In genomic region chr1:39749214-39749613, GRCm38 (mm10) we compare ENCODE assay signal across 19 mouse cellular contexts. TPM values are rescaled to one million over a fixed set of nuclear protein-coding genes. Genes with fewer than 3 reads are reported as not detected.
A peak's percentile ranks its signal among the peaks of the same experiment; 100 is the strongest.
DNase-seq lines count a peak whose midpoint lies in the region; ATAC-seq and TF ChIP-seq lines count a peak whose summit lies in the region.
"Had no signal": no experiment of that assay in that cellular context is flagged by ENCODE, and none has a peak within 500 bp of the region (broad histone marks: within the 10 kb centered on the region; RNA-seq: fewer than 3 reads in every experiment).

No protein-coding gene starts in this region.

- H3K4me1 ChIP-seq in heart, embryonic 10.5 days = peaks cover 43% of the 10 kb centered on the region
- peaks cover 28% of the 10 kb centered on the region for H3K4me1 ChIP-seq in kidney, embryonic 15.5 days
- peaks cover 12% of the 10 kb centered on the region; the same call in 1 of the 2 replicates for H3K4me1 ChIP-seq in stomach, embryonic 14.5 days (ENCODE audit: control insufficient read depth, insufficient read depth, low read length)
- no peaks in the 10 kb centered on the region for H3K4me1 ChIP-seq in stomach, postnatal 0 days (replicated peaks; ENCODE audit: control insufficient read depth, insufficient read depth)
- 0 out of 2 replicates have a peak, but pooled peaks cover 10% of the 10 kb centered on the region for H3K4me1 ChIP-seq in stomach, embryonic 15.5 days

- no peak overlapping the region for H3K4me2 ChIP-seq in kidney, embryonic 15.5 days
- H3K4me2 ChIP-seq in stomach, embryonic 14.5 days (replicated peaks; ENCODE audit: low read depth, low read length) = no peak overlapping the region
- H3K4me2 ChIP-seq in stomach, postnatal 0 days (replicated peaks; ENCODE audit: low read depth) = no peak overlapping the region
- H3K4me2 ChIP-seq in stomach, embryonic 15.5 days = no peak overlapping the region
- H3K4me2 ChIP-seq: forebrain, embryonic 12.5 days; neural tube, embryonic 13.5 days had no signal

- no peak overlapping the region for H3K4me3 ChIP-seq in heart, embryonic 10.5 days
- H3K4me3 ChIP-seq in kidney, embryonic 15.5 days (replicated peaks) = no peak overlapping the region
- H3K4me3 ChIP-seq in stomach, embryonic 14.5 days (ENCODE audit: low read depth, low read length) = no peak overlapping the region
- H3K4me3 ChIP-seq in stomach, postnatal 0 days (ENCODE audit: low read depth, low read length) = no peak overlapping the region
- H3K4me3 ChIP-seq in stomach, embryonic 15.5 days (replicated peaks) = no peak overlapping the region
- H3K4me3 ChIP-seq: forebrain, embryonic 12.5 days; neural tube, embryonic 13.5 days had no signal

- H3K36me3 ChIP-seq in heart, embryonic 10.5 days = no peaks in the 10 kb centered on the region
- H3K36me3 ChIP-seq in kidney, embryonic 15.5 days = no peaks in the 10 kb centered on the region
- no peaks in the 10 kb centered on the region for H3K36me3 ChIP-seq in stomach, embryonic 14.5 days (ENCODE audit: control insufficient read depth, insufficient read depth, low read length)
- no peaks in the 10 kb centered on the region for H3K36me3 ChIP-seq in stomach, postnatal 0 days (ENCODE audit: control insufficient read depth, insufficient read depth, low read length)
- no peaks in the 10 kb centered on the region for H3K36me3 ChIP-seq in stomach, embryonic 15.5 days
- H3K36me3 ChIP-seq: forebrain, embryonic 12.5 days; neural tube, embryonic 13.5 days had no signal

- TF ChIP-seq CTCF in stomach, postnatal 0 days (IDR thresholded peaks at IDR 0.05; ENCODE audit: low read depth) = no peak

- no peak for ATAC-seq in kidney, embryonic 15.5 days (replicated peaks; ENCODE audit: low FRiP score)
- no peak for ATAC-seq in stomach, embryonic 14.5 days (ENCODE audit: insufficient number of reproducible peaks, insufficient read depth, low FRiP score, low read depth)
- no peak for ATAC-seq in stomach, postnatal 0 days (ENCODE audit: low FRiP score, low TSS enrichment)
- no peak for ATAC-seq in stomach, embryonic 15.5 days (ENCODE audit: insufficient read depth, low FRiP score, low read depth)

- H3K27ac ChIP-seq in heart, embryonic 10.5 days = peak overlapping the region; percentile 77
- H3K27ac ChIP-seq in kidney, embryonic 15.5 days = peak overlapping the region; percentile 45
- H3K27ac ChIP-seq in stomach, embryonic 14.5 days (ENCODE audit: low read length) = peak overlapping the region; percentile 39; the same call in 1 of the 2 replicates
- H3K27ac ChIP-seq in stomach, postnatal 0 days (replicated peaks) = no peak overlapping the region
- H3K27ac ChIP-seq in stomach, embryonic 15.5 days = peak overlapping the region; percentile 22; the same call in 1 of the 2 replicates
- H3K27ac ChIP-seq: forebrain, embryonic 12.5 days; neural tube, embryonic 13.5 days had no signal

- 29% methylated on average over 1 of the region's 1 CpGs for WGBS in heart, embryonic 10.5 days
- WGBS in kidney, embryonic 15.5 days = 26% methylated on average over 1 of the region's 1 CpGs
- 32% methylated on average over 1 of the region's 1 CpGs for WGBS in stomach, embryonic 14.5 days
- 21% methylated on average over 1 of the region's 1 CpGs for WGBS in stomach, postnatal 0 days
- WGBS in stomach, embryonic 15.5 days = 13% methylated on average over 1 of the region's 1 CpGs

- no peaks in the 10 kb centered on the region for H3K9me3 ChIP-seq in heart, embryonic 10.5 days
- no peaks in the 10 kb centered on the region for H3K9me3 ChIP-seq in kidney, embryonic 15.5 days (replicated peaks)
- H3K9me3 ChIP-seq in stomach, embryonic 14.5 days (ENCODE audit: control insufficient read depth, low read depth, low read length) = no peaks in the 10 kb centered on the region
- H3K9me3 ChIP-seq in stomach, postnatal 0 days (ENCODE audit: control insufficient read depth, low read length) = no peaks in the 10 kb centered on the region
- no peaks in the 10 kb centered on the region for H3K9me3 ChIP-seq in stomach, embryonic 15.5 days
- H3K9me3 ChIP-seq: forebrain, embryonic 12.5 days; neural tube, embryonic 13.5 days had no signal

- H3K9ac ChIP-seq in kidney, embryonic 15.5 days = no peak overlapping the region
- H3K9ac ChIP-seq in stomach, embryonic 14.5 days (replicated peaks; ENCODE audit: low read depth, low read length) = no peak overlapping the region
- H3K9ac ChIP-seq in stomach, postnatal 0 days (ENCODE audit: low read length) = no peak overlapping the region
- H3K9ac ChIP-seq in stomach, embryonic 15.5 days = no peak overlapping the region
- H3K9ac ChIP-seq: forebrain, embryonic 12.5 days; neural tube, embryonic 13.5 days had no signal

- H3K27me3 ChIP-seq in heart, embryonic 10.5 days (ENCODE audit: insufficient read depth, poor library complexity, severe bottlenecking) = no peaks in the 10 kb centered on the region
- no peaks in the 10 kb centered on the region for H3K27me3 ChIP-seq in kidney, embryonic 15.5 days
- H3K27me3 ChIP-seq in stomach, embryonic 14.5 days (ENCODE audit: control insufficient read depth, insufficient read depth, low read length) = no peaks in the 10 kb centered on the region
- H3K27me3 ChIP-seq in stomach, postnatal 0 days (ENCODE audit: control insufficient read depth, insufficient read depth, low read length) = no peaks in the 10 kb centered on the region
- no peaks in the 10 kb centered on the region for H3K27me3 ChIP-seq in stomach, embryonic 15.5 days (replicated peaks)
- H3K27me3 ChIP-seq: forebrain, embryonic 12.5 days; neural tube, embryonic 13.5 days had no signal

- no peak for TF ChIP-seq EP300 in stomach, postnatal 0 days (optimal IDR thresholded peaks at IDR 0.05)

- no peak for DNase-seq in heart, embryonic 10.5 days (ENCODE audit: low spot score)
- no peak for DNase-seq in heart, postnatal 4 days
- no peak for DNase-seq in kidney, postnatal 14 days
- no peak for DNase-seq in stomach, postnatal 0 days (ENCODE audit: low spot score)
- DNase-seq in kidney, postnatal 25 days = no peak
- DNase-seq: adrenal gland, adult 8-10 months; cerebellum, postnatal 14 days; gastrocnemius, postnatal 14 days; heart, postnatal 36 days; kidney, adult 11 months; layer of hippocampus, adult 9-11 months had no signal

RNA-seq across cellular contexts. Expression of gene Rfx8, which starts 28.4 kb away (rescaled TPM):
- polyA plus RNA-seq in heart, embryonic 10.5 days (2016; fragmentation: Nextera tagmentation; extraction: Ambion mirVana) = 0.73 and 1.4 TPM in 2 replicates
- total RNA-seq in heart, postnatal 4 days (2021) = under 1 TPM; 0.57 to 0.72 TPM
- 0.31 and 0.51 TPM in 2 replicates for polyA plus RNA-seq in kidney, embryonic 15.5 days (2015; fragmentation: Nextera tagmentation; extraction: Ambion mirVana)
- 0.27 and 0.88 TPM in 2 replicates for polyA plus RNA-seq in stomach, embryonic 14.5 days (2014; fragmentation: Nextera tagmentation; extraction: Ambion mirVana)
- polyA plus RNA-seq in stomach, postnatal 0 days (2015; fragmentation: Nextera tagmentation; extraction: Ambion mirVana) = 0.06 and 0.21 TPM in 2 replicates
- 0.08 and 0.22 TPM in 2 replicates for polyA plus RNA-seq in stomach, embryonic 15.5 days (2015; fragmentation: Nextera tagmentation; extraction: Ambion mirVana)
- polyA plus RNA-seq: forebrain, embryonic 12.5 days had no signal

RNA-seq across cellular contexts. Expression of gene Gm3646, which starts 55.9 kb away (rescaled TPM):
- polyA plus RNA-seq in heart, embryonic 10.5 days (2016; fragmentation: Nextera tagmentation; extraction: Ambion mirVana) = 0.63 and 1.2 TPM in 2 replicates
- 1 to 10 TPM; 8.2 to 8.6 TPM for total RNA-seq in heart, postnatal 4 days (2021)
- not detected in 2 replicates for polyA plus RNA-seq in kidney, embryonic 15.5 days (2015; fragmentation: Nextera tagmentation; extraction: Ambion mirVana)
- not detected in 2 replicates for polyA plus RNA-seq in stomach, embryonic 14.5 days (2014; fragmentation: Nextera tagmentation; extraction: Ambion mirVana)
- polyA plus RNA-seq in stomach, postnatal 0 days (2015; fragmentation: Nextera tagmentation; extraction: Ambion mirVana) = 1.3 and 1.4 TPM in 2 replicates
- polyA plus RNA-seq in stomach, embryonic 15.5 days (2015; fragmentation: Nextera tagmentation; extraction: Ambion mirVana) = 0.63 TPM in 1 of 2 replicates, not detected in the other
- total RNA-seq: adrenal gland, adult 8-10 months; monocyte, adult 5-6 weeks had no signal
- polyA plus RNA-seq: forebrain, embryonic 12.5 days; limb, embryonic 14.5 days; neural tube, embryonic 13.5 days; testis, adult 2 months had no signal
